Mouse (Mus musculus): ENCODE measurements at regions not wholly inside any gene's neighbourhood (a gene's known extent, or its start where the extent isn't known, plus 50 kb on each side); places are given as distances from the start of the nearest gene placed in this dataset.
A peak's percentile ranks its signal among the peaks of the same experiment; 100 is the strongest.

DNA sequence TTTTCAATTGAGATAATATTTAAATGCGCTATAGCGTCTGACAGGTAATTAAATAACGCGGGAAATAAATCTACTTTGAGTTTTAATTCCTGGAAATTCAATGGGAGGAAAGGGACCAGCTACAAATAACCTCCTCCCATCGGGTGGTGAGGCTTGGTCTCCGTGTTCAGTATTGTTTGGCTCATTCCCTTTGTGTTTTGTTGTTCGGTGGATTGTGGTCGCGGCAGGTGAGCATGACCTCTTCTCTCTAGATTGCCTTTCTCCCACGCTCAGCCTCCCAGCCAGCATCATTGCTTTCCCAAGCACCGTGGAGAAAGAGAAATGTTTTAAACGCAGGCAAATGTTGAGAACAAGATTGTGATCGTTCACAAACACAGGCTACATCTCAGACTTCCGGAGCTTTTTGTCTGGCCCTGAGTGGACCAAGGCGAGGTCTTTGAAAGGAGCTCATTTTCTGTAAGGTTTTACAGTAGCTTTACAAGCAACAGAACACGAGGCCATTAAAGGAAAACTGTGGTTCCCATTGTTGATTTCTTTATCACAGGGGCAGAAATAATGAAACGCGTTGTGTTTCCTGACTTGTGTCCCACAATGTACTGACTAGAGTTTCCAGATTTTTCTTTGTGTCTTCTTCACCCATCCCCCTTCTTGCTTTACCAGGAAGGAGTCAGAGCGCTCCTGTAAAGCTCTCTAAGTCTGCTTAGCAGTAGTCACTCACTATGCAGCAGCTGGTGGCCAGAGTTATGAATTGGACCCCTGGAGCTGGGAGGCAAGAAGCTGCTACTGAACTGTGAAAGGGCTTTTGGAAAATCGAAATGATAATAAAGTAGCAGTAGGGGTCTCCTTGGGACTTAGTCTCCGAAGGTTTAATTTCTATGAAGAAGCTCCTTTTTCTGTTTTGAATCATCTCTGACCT, 337.7 kb downstream of the Galc start:
- peak; percentile 5 for DNase-seq (ENCODE audit: extremely low spot score)

DNA sequence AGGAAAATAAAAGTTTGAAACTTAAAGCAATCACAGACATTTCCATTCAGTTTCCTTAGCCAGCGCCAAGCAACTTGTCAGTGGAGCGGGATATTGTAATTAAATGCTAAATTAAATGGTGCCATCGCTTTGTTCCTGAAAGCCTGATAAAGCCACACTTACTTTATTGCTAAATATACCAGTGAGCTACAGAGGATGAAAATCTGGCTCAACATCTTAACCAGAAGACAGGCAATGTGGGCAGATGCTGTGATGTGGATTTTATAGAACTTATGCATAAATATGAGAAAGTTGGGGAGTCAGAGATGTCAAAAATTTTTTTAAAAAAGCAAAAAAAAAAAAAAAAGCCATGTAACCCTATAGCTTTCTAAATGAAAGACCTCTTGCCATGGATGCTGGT, 340.8 kb downstream of the Galc start:
- DNase-seq (ENCODE audit: extremely low spot score), result no peak

DNA sequence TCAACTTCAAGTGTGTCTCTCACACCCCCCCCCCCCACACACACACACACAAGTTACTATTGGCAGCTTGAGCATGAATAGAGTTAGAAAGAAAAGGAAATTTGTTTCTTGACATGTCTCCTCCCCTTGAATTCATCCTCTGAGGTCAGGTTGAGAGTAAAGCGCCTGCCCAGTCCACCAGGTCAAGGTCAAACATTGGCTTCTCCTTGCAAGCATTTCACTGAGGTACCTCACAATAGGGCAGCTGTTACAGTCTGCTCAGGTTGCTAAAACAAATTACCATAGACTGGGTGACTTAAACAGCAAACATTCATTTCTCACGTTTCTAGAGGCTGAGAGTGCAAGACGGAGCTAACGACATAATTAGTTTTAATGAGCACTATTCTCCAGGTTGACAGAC, 344.2 kb downstream of the Galc start:
- DNase-seq (ENCODE audit: extremely low spot score), result no peak

DNA sequence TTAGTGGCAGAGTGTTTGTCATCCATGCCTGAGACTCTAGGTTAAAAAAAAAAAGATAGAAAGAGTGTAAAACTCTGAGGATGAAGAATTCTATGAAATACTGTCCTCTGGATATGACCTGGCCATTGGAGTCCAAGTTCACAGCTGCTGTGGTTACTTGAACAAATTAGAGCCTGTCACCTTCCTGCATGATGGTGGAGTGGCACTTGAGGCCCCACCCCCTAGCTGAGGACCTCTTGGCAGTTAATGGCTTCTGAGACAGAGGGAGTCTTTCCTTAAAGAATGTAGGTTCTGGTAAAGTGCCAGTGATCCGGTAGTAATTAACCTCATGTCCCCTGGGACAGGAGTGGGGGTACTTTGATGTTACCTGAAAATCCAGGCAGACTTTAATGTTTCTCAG, 346.5 kb downstream of the Galc start:
- no peak for DNase-seq (ENCODE audit: extremely low spot score)

DNA sequence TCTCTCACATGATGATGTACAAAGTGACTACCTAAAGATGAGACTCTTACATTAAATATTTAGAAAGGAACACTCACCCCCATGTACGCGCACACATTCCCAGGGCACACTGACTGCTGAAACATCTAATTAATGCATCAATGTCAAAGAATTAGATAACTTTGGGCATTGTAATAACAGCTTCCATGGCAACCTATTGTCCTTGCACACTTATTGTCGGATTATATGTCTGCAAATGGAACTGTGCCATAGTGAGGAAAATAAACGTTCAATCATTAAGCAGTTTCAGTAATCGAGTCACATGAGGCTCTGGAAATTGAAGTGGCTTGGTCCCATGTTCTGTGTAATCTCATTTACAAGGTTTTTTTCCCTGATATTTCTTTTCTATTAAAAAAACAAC, 360.0 kb downstream of the Galc start:
- no peak for DNase-seq (ENCODE audit: extremely low spot score)

DNA sequence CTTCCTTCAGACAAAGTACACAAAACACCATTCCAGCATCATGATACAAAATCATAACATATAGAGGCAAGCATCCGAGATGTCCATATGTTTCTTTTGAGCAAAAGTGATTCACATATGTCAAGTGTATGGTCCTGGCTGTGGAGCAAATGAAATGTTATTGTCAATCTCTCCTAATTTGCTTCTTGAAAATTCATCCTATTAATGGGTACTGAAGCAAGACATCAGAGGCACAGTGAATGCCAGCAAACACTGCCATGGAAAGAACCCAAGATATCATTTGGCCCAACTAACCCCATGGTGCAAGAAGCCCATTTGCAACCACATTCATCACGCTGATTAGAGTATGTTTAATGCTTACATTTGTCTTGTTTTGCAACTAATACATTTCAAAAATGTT, 361.1 kb downstream of the Galc start:
- DNase-seq (ENCODE audit: extremely low spot score), result no peak

DNA sequence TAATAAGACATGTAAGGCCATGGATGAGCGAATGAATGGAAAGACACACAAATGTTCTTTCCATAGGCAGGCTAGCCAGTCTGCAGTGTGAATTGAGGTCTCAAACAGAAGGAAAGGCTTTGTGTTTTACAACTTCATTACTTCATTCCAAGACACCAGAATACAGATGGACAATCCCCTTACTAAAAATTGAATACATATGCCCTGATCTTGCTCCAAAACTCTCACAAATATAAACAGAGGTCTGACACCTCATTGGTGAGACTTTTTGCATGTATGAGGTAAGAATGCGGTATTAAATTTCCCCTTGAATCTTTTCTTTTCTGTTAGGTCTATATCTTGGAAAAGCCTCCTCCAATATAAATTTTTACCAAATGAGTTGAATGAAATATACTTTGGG, 363.3 kb downstream of the Galc start:
- DNase-seq (ENCODE audit: extremely low spot score), result no peak

DNA sequence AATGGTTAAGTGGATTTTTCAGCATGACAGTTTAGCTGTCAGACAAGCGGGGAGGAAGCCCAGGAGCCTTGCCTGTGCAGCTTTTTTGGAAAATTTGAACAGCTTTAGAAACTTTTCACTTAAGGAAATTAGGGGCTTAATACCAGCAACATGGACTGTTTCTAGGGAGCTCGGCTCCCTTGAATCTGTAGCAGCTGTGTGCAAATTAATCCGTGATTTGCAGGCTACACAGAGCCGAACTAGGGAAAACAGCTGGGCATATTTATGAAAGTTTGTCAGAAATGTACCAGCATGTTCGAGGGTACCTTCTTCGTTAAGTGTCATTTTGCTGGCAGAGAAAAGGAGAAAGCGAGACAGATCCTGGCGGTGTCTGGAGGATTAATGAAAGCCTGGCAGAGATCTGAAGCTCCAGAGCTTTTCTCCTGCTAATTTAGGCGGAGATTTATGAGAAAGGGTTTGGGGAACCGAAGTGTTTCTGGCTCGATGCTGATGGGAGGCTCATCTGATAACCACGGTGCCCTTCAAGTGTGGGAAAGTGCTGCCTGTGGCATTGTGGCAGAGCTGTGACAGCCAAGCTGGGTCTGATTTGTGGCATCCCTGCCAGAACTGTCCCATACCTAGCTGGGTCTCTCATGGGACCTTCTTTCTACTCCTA, 370.3 kb downstream of the Galc start:
- peak; percentile 37 for DNase-seq (ENCODE audit: extremely low spot score)

DNA sequence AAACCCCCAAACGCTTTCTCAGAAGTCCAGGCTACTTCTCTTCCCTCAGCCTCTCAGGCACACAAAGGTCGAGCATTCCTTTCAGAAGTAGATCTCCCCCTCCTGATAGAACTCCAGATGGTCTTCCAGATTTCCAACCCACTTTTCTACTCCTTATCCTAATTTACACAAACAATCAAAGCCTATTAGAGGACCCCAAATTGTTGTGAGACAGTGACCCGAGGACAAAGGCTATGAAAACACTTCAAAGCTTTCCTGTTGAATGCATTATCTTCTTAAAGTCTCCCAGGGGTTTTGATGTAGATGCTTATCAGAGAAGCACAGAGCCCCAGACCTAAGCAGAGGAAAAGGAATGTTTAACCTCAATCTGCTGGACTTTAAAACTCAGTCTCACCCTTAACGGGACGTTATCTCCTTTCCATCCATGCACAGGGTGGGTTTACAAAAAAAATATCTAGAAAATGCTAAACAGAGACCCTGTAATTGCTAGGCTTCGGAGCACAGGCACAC, 370.9 kb downstream of the Galc start:
- DNase-seq (ENCODE audit: extremely low spot score), result no peak

DNA sequence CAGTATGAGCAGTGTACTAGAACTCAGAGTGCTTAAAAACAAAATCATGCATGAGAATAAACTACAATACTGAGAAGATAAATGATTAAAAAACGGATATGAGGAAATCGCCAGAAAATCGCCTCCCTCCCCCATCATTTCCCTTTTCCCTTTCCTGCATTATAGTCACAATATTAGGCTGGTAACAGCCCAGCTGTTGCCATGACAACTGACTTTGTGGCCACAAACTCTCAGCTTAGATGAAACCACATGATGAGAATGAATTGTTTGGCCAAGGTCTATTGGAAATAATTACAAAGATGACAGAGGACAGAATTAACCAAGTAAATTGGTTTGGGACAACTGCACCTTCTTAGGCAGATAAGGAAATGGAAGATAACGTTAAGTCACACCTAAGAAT, 376.8 kb downstream of the Galc start:
- DNase-seq (ENCODE audit: extremely low spot score), result no peak

DNA sequence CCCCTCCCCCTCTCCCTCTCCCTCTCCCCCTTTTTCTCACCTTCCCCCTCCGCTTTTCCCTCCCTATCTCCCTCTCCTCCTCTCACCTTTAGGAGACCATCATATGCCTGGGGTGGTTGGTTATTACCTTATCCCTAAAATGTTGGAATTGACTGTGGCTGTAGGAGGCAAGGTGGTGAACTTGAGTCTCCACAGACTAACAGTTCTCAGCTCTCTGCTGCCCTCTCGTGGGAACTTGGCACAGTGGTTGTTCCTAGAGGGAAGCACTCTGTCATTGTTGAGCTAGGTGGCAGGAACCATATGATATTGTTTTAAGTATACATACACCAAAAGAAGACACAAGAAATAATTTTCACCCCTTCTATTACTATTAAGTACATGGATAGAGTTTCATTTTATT, 386.9 kb downstream of the Galc start:
- DNase-seq (ENCODE audit: extremely low spot score), result peak; percentile 51

DNA sequence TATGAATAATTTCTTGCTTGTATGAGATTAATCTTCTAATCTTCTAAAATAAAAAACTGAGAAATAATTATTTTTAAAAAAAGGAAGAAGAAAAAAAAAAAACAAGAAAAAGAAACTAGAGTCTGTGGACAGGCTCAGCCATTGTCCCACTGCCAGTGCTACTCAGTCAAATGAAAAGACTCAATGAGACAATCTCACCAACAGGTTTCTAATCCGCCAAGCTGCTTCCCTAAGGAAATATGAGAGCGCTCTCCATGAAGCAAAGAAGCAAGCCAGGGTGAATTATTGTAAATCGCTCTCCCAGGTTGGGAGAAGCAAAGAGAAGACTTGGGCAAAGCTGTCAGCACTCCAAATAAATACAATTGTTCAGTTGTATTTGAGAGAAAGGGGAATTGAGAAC, 396.3 kb downstream of the Galc start:
- no peak for DNase-seq (ENCODE audit: extremely low spot score)

DNA sequence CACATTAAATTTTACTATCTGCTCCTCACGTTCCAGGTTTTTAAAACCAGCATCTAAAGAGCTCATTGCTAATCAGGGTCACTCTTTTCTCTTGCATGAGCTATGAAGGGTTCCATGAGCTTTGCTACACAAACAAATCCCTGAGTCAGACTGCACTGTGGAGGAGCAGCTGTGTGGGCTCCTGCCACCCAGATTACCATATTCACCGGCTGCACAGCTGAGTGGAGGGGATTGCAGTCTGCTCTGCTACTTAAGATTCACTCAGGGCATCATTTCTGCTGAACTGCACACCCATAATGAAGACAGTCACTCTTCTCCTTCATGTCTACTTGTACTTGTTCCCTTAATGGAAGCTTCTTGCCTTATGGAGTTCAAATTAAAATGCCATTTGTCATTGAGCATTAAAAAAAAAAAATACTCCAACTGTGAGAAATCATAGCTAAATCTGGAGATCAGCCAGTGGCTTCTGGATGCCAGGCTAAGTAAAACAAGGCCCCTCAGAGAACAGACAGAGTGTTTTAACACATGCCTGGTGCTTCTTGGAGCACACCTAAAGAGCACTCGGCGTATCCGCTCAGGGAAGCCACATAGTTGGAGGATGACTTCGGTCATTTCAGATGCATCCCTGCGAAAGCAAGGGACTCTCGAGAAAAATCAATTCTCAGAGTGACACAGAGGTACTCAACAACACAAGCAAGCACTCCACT, 422.9 kb downstream of the Galc start:
- no peak for DNase-seq (ENCODE audit: extremely low spot score)

DNA sequence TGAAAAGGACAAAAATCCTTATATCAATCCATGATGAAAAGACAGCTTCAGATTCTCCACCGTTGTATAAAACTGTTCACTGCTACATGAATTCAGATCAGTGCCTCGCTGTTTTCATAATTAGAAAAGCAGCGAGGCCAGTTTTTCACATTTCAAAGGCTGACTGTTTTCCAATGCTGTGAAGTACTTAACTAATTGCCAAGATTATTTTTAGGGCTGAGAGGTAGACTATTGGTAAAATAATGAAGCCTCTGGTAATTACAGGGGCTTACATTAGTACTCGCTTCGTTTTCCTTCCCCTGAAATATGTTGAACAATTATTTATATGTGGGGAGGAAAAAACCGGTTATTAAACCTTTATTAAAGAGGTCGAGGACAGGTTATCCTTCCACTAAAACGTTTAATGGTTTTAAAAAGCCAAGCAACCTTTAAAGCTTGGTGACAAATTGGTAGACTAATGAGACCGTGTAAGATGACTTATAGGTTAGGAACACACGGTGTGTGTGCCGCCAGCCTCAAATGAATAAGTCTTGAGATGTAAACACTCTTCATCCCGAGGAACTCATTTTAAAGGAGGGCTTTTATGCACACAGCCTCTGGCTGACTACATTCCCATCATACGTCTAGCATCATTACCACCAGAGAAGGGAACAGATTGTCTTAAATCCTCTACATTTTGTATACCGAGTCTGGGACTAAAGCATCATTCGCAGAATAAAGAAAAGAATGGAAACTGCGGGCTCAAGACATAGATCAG, 465.7 kb downstream of the Galc start:
- DNase-seq (ENCODE audit: extremely low spot score), result no peak

DNA sequence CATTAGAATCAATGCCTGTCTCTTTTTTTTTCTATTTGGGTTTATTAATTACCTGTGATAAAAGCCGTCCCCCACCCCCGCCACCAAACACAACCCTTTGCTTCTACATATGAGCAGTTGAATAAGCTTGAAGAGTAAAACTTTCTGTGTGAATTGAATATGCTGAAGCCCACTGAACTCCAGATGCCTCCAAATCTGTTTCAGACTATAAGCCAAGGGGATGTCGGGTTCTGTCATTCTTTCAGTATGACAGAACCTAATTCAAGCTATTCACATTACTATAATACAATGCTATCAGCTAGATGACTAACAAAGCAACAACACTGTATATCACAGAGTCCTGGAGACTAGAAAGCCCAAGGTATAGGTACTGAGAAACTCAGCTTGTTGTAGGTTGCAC, 475.8 kb downstream of the Galc start:
- DNase-seq (ENCODE audit: extremely low spot score), result no peak

DNA sequence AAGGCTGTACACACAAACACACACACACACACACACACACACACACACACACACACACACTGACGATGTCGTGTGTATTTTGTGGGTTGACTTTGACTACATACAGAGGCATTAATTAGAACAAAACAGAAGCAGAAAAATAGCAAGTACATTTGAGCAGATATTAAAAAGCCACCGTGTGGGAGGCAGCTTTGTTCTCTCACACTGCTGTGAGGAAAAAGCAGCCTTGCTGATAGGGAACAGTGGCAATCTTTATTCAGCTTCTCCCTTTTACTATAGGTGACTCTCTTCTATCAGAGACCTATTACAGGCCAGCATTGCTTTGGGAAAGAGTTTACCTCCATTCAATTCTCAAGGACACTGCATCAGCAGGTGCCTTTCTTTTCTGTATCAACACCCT, 500.1 kb downstream of the Galc start:
- DNase-seq (ENCODE audit: extremely low spot score), result no peak

DNA sequence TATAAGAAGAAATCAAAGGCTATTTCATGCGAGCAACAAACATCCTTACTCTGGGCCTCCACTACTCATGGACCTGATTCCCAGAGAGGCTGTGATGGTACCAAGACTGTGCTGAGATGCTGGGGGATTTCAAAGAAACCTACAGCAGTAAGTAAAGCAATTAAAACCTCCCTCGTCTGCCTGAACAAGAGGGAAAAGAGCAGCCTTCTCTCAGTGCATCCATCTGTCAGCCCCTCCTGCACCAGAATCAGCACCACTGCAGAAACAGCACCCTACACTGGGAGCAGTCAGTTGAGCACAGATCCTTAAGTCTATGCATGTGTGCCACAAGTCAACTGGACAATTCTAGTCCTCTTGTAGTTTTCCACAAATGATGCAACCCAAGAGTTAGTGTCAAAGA, 500.6 kb downstream of the Galc start:
- no peak for DNase-seq (ENCODE audit: extremely low spot score)

DNA sequence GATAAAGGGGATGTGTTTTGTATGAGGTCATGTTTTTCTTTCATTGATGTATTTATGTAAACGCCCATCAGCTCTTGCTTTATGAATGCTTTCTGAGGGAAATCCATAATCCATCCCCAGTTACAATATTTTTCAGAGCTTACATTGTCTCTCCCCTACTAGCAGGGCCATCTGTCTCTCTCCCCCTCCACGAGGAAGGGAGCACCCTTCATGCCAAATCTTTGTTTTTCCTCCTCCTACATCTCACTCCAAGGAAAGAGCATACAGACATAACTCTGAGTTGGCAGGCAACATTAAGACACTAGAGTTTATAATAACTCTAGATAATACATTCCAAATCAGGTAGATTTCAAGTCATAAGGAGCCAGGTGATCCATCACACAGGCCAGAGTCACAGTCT, 509.1 kb downstream of the Galc start:
- no peak for DNase-seq (ENCODE audit: extremely low spot score)

DNA sequence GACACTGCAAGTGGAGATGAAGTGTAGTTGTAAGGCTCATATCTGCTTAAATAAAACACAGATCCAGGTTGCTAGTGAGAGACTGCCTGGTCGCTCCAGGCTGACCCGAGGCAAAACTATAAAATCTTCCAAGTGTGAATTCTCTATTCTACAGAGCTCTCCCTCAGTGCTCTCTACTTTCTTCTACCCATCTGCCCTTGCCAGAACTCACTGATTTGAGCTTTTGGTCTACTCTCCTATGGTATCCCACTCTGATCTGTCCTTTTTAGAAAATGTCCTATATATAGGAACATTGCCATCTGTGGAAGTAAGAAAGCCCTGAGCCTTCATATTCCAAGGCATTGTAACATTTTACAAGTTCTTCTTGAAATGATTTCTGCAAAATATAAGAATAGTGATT, 518.3 kb downstream of the Galc start:
- no peak for DNase-seq (ENCODE audit: extremely low spot score)

DNA sequence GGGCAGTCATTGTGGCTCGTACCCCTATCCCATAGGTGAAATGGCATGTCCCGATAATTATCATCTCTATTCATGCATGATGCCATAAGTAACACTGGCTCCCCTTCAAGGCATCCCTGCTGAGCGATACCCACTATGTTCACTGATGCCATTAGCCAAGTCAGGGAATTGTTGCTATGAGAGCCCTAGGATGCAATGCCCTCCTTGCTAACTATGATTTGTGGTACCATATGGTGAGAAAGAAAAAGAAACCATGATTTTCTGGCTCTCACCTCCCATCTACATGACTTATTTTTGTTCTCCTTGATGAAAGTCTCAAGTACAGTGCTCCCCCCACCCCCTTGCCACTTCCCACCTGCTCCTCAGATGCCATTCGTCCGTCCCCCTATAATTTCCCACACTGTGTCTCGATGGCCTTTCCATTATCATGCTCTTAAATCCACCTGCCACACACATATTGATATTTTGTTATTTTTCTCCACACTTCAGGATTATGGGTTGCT, 527.1 kb downstream of the Galc start:
- no peak for DNase-seq (ENCODE audit: extremely low spot score)

DNA sequence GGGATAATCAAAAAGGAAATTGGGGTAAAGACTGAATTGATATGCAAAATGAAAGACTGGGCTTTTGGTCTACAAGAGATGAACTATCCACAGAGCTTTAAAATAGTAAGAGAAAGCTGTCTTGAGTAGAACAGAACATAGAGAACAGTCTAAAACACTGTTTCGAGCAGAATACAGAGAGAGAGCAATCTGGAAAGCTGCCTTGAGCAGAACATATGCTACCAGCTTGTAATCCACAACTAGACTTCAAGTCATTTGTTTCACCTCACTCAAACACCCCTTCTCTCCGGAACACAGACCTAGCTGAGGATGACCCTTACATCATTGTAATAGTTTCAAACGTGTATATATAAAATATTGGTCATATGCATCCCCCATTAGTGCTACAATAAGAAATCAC, 538.7 kb downstream of the Galc start:
- no peak for DNase-seq (ENCODE audit: extremely low spot score)

DNA sequence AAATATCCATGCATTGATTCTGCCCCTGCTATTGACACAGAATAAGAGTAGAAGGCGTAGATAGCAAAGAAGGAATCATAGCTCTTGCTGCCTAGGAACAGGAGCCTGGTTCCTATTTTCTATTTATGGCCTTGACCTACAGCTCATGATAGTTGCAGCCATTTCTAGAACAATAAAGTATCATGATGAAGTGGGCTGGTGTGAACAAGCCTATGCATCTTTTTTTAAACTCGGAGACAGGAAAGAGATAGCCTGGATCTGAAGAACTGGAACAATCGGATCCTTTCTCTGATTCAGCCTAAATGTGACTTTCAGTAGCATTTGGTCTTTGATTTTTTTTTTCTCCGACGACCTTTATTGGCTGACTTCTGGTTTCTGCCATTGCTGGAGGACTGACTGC, 541.4 kb downstream of the Galc start:
- DNase-seq (ENCODE audit: extremely low spot score), result no peak

Measured in embryo, embryonic 9.5 days (tissue).